Mouse (Mus musculus): ENCODE data around the gene Med31. TPM values are rescaled to one million over a fixed set of nuclear protein-coding genes. Genes with fewer than 3 reads are reported as not detected.

Gene Med31
- polyA plus RNA-seq (2012; ENCODE audit: low replicate concordance) = 0.15 and 1.4 TPM in 2 replicates

GRCm38 (mm10) chr11:72215410-72215797 is at the start of gene Med31:
TSS of gene Med31 (minus strand) at chr11:72215592.

DNA sequence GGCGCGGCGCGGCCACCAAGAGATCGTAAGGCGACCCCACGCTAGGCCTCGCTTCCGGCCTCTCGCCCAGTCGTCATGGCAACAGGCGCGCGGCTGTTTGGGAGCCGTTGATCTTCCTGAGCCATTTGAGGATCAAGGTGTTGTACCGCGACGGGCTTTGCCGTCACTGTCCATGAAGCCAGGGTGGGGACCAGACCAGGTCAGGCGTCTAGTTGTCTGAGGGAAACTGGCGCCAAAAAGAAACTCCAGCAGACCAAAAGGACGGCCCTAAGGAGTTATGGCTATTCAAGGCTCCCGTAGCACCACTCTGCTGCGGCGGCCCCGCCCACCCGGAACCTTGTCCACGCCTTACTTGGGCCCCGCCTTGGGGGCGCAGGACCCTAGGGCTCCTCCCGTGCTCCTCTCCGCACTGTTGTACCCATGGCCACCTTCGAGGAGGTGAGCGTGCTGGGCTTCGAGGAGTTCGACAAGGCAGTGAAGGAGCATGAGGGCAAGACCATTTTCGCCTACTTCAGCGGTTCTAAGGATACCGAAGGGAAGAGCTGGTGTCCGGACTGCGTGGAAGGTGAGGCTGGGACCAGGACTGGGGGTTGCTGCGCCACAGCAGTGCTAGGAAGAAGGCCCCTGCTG is 8.1 kb downstream of the Med31 start, which contains the start of the genes 4933427D14Rik and Txndc17:
TSS of gene 4933427D14Rik (minus strand) at position 256 of the 630 bp plus-strand sequence.
TSS of gene Txndc17 (plus strand) at position 344 of the 630 bp plus-strand sequence.

DNA sequence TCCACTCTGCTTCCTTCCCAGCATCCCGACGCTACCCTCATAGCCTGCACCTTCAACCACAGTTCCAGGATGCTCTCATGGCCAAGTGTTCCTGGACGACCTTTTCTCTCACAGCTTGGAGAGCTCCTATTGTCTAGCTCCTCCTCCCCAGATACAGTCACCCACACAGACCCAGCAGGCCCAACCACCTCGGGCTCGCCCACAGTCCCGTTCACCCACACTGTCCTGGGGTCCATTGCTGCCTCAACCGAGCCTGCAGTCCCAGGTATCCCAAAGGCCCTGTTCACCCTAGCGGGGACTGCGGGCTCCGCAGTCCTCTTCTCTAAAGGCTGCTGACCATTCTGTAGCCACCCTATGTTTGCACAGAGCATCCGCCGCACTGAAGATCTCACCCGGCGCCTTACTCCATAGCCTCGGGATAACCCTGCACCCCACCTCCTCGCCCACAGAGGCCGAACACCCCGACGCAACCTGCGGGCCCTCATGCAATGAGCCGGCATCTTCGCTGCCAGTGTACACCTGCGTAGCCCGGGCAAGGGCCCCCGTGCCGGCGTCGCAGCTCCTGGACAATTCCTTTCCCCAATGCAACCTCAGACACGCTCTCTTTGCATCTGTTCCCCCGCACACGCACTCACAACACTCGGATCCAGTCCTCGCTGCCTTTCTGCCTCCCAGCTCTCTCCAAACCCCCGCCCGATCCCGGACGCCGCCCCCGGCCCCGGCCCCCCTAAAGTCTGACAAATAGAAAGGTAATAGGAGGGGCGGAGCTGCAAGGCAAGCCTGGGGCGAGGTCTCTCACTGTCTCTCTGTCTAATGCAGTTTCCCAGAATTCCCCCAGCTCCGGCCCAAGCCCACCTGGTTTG is 8.8 kb downstream of the Med31 start, which contains the start of gene Gm43951:
TSS of gene Gm43951 (minus strand) at position 500 of the 863 bp plus-strand sequence.

Other genes with a start within 250 kb of the Med31 start
- gene Aipl1, start 178.1 kb downstream of the Med31 start, polyA plus RNA-seq (2012; ENCODE audit: low replicate concordance) = 0.07 and 0.08 TPM in 2 replicates
- gene Pimreg, start 173.6 kb downstream of the Med31 start, polyA plus RNA-seq (2012; ENCODE audit: low replicate concordance) = 2.2 and 3.2 TPM in 2 replicates
- gene Pitpnm3, start 79.8 kb downstream of the Med31 start, polyA plus RNA-seq (2012; ENCODE audit: low replicate concordance) = 0.08 and 0.46 TPM in 2 replicates
- 0.10 and 0.28 TPM in 2 replicates for gene Gm43951, start 8.8 kb downstream of the Med31 start, polyA plus RNA-seq (2012; ENCODE audit: low replicate concordance)
- 1.9 and 2.4 TPM in 2 replicates for gene 4933427D14Rik, start 8.1 kb downstream of the Med31 start, polyA plus RNA-seq (2012; ENCODE audit: low replicate concordance)
- 26.6 and 40.1 TPM in 2 replicates for gene Txndc17, start 8.0 kb downstream of the Med31 start, polyA plus RNA-seq (2012; ENCODE audit: low replicate concordance)
- not detected in 2 replicates for gene Slc13a5, start 51.6 kb upstream of the Med31 start, polyA plus RNA-seq (2012; ENCODE audit: low replicate concordance)
- 2.2 and 3.8 TPM in 2 replicates for gene Xaf1, start 86.0 kb upstream of the Med31 start, polyA plus RNA-seq (2012; ENCODE audit: low replicate concordance)
- not detected in 2 replicates for gene Fbxo39, start 98.9 kb upstream of the Med31 start, polyA plus RNA-seq (2012; ENCODE audit: low replicate concordance)
- not detected in 2 replicates for gene Tekt1, start 146.8 kb upstream of the Med31 start, polyA plus RNA-seq (2012; ENCODE audit: low replicate concordance)
- gene Smtnl2, start 196.1 kb upstream of the Med31 start, polyA plus RNA-seq (2012; ENCODE audit: low replicate concordance) = 0.08 and 0.16 TPM in 2 replicates
- not detected in 2 replicates for gene Ggt6, start 219.9 kb upstream of the Med31 start, polyA plus RNA-seq (2012; ENCODE audit: low replicate concordance)
- 53.3 and 73.9 TPM in 2 replicates for gene Mybbp1a, start 225.8 kb upstream of the Med31 start, polyA plus RNA-seq (2012; ENCODE audit: low replicate concordance)